Mouse (Mus musculus): ENCODE data around the gene Adamts7. TPM values are rescaled to one million over a fixed set of nuclear protein-coding genes. Genes with fewer than 3 reads are reported as not detected.

The Adamts7 gene
- total RNA-seq, 2 experiments from 2014 or later = 23.4 to 27.5 TPM

- intact Hi-C loops (cut with DNase I) = no loop called here
- DNase-seq = peak in 1 of 2 experiments; percentile 54
These were observed 26.2 kb upstream of the Adamts7 start for GRCm38 (mm10) chr9:90136678-90136965.

DNA sequence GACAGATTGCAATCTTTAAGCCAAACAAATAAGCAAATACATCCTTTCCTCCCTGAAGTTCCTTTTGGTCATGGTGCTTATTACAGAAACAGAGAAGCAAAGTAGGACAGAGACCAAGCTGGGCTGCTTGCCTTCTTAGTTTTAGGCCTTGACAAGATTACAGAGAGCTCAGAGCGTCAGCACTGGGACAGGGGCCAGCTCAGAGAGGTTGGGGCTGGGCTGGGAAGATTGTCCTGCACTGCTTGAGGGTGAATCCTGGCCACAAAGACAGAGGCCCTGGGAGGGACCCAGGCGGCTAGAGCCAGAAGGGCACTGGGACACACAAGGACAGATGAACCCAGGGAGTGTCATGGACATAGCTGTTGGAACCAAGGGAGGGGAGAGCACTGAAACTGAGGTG, 17.1 kb upstream of the Adamts7 start:
- intact Hi-C loops (cut with DNase I) = no loop called here
- DNase-seq = peak; percentile 69 to 74

GRCm38 (mm10) chr9:90146869-90147268, 16.0 kb upstream of the Adamts7 start:
- intact Hi-C loops (cut with DNase I) = no loop called here
- no peak for DNase-seq

DNA sequence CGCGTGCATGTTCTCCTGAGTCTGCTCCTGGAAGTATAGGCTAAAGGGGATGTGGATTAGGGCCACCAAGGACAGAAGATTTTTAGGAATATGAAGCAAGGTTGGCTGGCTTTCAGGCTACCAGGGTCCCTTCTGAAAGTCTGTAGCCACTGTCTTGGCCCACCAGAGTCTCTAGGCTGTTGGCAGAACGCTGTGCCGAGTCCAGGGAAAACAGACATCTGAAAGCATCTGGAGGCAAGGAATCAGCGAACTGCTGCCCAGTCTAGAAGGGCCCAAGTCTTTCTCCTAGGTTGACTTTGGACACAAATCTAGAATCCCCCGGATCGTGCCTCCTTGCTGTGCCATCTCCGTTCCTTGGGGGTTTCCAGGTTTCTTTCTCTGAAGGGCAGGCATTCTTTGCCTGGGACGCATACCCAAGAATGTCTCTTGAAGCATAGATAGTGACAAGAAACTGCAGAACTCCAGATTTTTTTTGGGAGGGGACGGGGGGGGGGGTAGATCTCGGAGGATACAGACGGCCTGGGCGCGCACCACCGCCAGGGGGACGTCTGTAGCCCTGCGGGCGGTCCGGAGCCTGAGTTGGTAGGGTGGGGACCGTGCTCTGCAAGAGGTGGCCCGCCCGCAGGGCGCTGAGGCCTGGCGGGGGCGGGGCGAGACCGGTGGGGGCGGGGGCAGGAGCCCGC, 485 bp upstream of the Adamts7 start:
- intact Hi-C loops (cut with DNase I) = loop anchor here (2.0 kb wide), 2 partner anchors 34 to 36 kb away; no protein-coding TSS in a partner anchor
- peak; percentile 79 to 84 for DNase-seq

- intact Hi-C loops (cut with DNase I) = loop anchor here (2.0 kb wide), 2 partner anchors 33 to 37 kb away; no protein-coding TSS in a partner anchor
- DNase-seq = peak; percentile 80 to 84
These were observed 853 bp downstream of the Adamts7 start for GRCm38 (mm10) chr9:90163749-90164095.

DNA sequence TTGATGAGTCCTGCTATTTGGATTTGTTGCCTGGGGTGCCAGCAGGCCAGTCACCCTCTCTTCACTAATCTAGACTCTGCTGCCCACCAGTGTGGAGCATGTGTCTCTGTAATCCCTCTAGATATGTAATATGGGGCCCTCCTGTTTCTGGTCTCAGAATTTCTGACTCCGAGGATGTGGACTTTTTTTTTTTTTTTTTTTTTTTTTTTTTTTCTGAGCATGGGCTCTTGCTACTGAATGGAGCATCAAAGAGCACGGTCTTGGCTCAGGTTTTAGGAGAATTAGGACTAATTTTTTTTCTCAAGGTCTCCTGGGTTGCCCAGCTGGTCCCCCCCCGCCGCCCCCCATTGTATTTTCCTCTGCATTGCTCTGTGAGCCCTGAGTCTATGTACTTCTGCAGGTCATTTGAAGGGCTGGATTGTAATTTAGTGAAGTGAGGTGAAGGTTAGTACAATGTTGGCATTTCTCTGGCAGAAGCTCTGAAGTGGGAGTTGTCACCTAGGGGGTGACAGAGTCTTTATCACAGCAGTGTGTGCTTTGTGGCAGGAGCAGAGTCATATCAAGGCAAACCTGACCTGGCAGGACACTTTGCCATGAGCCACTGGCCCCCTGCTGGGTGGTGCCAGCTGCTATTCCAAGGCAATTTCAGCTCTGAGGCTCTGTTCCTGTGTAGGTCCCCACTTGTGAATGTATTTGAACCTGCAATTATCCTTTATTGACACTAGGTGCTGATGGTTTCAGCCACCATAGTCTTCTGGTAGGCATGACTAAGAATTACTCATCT, 2.0 kb downstream of the Adamts7 start:
- intact Hi-C loops (cut with DNase I) = no loop called here

GRCm38 (mm10) chr9:90165590-90165989, 2.7 kb downstream of the Adamts7 start:
- no peak for DNase-seq
- intact Hi-C loops (cut with DNase I) = no loop called here

More for the DNA sequence above, 2.0 kb downstream of the Adamts7 start:
- peak; percentile 49 to 55 for DNase-seq

GRCm38 (mm10) chr9:90166615-90167014, 3.7 kb downstream of the Adamts7 start:
- DNase-seq = peak; percentile 52 to 66
- intact Hi-C loops (cut with DNase I) = no loop called here

DNA sequence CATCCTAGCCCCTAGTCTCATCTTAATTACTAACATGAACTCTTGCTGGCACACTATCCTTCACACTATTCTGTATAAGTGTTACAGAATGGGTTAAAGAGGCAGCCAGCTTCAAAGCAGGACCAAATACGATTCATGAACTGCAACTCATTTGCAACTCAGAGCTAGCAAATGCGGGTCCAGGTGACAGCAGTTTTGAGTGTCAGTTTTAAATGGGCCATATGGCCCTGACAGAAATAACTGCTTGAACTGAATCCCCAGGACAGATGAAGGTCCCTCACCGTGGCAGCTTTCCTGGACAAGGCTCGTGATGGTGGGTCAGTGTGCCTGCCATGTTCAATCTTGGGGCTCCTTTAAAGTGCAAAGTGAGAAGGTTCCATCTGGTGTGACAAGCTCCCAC, 7.1 kb downstream of the Adamts7 start:
- intact Hi-C loops (cut with DNase I) = no loop called here
- DNase-seq = no peak

DNA sequence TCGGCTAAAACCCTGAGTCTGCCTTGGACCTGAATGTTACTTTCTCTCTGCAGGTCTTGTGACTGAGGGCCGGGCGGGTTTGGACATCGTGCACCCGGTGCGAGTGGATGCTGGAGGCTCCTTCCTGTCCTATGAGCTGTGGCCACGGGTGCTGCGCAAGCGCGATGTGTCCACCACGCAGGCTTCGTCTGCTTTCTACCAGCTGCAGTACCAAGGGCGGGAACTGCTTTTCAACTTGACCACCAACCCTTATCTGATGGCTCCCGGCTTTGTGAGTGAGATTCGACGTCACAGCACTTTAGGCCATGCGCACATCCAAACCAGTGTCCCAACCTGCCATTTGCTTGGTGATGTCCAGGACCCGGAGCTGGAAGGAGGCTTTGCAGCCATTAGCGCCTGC, 8.6 kb downstream of the Adamts7 start:
- intact Hi-C loops (cut with DNase I) = no loop called here
- DNase-seq = no peak

DNA sequence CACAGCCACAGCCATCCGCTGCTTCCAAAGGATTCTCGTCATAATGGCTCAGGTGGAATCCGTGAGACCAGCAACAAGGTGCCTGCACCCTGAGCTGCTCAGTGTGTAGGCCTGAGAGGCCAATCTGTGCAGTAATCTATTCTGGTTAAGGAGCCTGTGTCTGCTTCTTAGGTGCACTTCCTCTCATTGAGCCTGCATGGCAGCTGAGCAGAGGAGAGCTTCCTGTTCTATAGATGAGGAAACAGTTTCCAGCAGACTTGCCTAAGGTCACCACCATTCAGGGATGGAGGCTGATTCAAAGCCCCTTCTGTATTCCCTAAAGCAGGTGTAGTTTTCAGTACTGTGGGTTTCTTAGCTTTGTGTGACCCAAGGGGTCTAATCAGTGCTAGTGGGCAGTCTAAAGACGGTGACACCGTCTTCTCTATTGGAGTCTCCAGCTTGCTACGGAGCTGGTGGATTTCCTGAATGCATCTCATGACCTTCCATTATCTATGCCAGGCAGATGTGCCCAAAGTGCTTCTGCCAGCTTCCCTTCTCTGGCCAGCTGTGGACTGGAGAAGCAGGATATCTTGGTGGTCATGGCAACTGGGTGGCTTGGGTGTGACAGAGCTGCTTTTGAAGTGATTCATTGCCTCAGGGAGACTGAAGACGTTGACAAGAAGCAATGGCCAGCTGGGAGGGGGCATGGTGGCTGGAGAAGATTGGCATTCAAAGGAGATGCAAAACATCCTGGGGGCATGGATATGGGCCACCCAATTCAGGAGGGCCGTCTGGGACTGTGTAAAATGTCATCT, 9.9 kb downstream of the Adamts7 start:
- no peak for DNase-seq
- intact Hi-C loops (cut with DNase I) = no loop called here

DNA sequence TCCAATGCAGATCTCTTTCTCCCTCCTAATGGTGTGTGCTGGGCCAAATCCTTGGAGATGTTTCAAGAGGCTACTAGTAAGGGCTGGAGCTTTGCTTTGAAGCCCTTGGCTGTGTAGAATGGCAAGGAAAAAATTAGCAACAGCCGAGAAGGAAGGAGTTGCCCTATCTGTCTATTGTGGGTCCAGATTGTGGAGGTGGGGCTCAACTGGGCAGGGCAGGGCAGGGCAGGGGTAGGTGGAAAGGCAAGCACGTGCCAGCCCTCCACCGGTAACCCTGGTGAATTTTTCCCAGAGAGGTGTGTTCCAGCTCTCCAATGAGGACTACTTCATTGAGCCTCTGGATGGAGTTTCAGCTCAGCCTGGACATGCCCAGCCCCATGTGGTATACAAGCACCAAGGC, 10.5 kb downstream of the Adamts7 start:
- intact Hi-C loops (cut with DNase I) = no loop called here
- no peak for DNase-seq

- no peak for DNase-seq
- intact Hi-C loops (cut with DNase I) = no loop called here
These were observed 16.5 kb downstream of the Adamts7 start for GRCm38 (mm10) chr9:90179409-90179808.

DNA sequence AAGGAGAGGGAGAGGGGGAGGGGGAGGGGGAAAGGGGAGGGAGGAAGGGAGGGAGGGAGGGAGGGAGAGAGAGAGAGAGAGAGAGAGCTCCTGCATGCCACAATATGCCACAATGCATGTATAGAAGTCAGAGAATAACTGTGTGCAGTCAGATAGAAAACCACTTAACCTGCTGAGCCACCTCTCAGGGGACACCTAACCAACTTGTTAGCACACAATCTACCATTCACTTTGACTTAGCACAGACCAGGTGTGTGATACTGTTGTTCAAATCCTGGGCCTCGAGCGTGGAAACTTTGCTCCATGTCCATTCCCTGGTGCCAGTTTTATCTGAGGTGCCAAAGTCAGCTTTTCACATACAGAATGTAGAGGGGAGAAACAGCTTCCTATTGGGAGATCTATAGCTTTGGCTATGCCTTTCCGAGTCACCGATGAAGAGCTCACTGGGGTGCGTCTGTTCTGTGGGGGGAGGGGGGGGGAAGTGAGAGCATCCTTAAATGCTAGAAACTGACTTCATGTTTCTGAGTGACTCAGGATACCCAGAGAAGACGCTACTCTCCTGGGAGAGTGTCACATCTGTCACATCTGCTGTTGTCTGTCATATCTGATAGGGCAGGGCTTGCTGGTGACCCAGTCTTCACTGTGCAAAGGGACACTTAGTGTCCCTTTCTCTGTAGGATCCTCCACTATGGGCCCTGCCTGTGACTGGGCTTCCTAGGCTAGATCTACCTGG, 19.0 kb downstream of the Adamts7 start:
- DNase-seq = no peak
- intact Hi-C loops (cut with DNase I) = no loop called here

DNA sequence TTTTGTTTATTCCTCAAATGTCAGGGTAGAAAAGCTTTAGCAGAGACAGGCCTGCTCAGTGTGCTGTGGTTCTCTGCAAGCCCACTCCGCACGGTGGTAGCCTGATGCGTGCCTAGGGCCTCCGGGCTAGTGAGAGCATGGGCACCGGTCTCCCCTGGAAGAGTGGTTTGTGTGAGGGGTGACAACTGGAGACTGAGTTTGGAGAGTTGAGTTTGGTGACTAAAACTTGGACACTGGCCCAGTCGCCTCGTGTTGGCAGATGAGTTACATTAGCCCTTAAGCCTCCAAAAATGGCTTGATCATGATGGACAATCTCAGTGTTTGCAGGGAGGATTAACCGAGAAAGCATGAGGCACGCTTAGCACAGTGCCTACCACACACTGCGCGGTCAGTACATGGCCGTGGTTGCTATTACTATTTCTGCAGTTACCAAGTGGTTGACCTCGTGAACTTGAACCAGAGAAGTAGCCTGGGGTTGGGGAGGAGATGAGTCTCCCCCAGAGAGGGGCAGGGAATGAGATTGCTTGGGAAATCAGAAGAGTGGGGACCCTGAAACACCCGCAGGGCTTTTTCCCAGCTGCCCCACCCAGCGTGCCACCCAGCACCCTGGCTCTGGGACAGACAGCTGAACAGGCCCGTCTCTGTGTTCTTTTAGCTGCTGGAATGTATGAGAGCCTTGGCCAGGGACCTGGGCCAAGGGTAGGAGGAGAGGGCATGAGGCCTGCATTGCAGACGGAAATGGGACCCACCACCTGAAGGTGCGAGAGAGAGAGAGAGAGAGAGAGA, 20.0 kb downstream of the Adamts7 start:
- intact Hi-C loops (cut with DNase I) = no loop called here
- DNase-seq = peak; percentile 36 to 48

- intact Hi-C loops (cut with DNase I) = no loop called here
- DNase-seq = no peak
These were observed 20.7 kb downstream of the Adamts7 start for GRCm38 (mm10) chr9:90183550-90183949.

GRCm38 (mm10) chr9:90184116-90184515, 21.2 kb downstream of the Adamts7 start:
- intact Hi-C loops (cut with DNase I) = no loop called here
- peak; percentile 75 to 81 for DNase-seq

GRCm38 (mm10) chr9:90185356-90185910, 22.6 kb downstream of the Adamts7 start:
- intact Hi-C loops (cut with DNase I) = no loop called here
- DNase-seq = no peak

GRCm38 (mm10) chr9:90188893-90189292, 26.0 kb downstream of the Adamts7 start:
- DNase-seq = no peak
- intact Hi-C loops (cut with DNase I) = no loop called here

GRCm38 (mm10) chr9:90189391-90189790, 26.5 kb downstream of the Adamts7 start:
- DNase-seq = no peak

More at GRCm38 (mm10) chr9:90189391-90189790, 26.5 kb downstream of the Adamts7 start:
- intact Hi-C loops (cut with DNase I) = no loop called here

Data from heart, postnatal 14 days (tissue).